Mouse (Mus musculus) lung, postnatal 0 days (tissue): ENCODE measurements around the gene Mlana.

Experiments
- CTCF ChIP-seq: IDR thresholded peaks from 2 replicates; pipeline ENCODE4 v1.5.1; 2016; ENCODE audit warnings: antibody characterized with exemption, mild to moderate bottlenecking
- EP300 ChIP-seq: IDR thresholded peaks from 2 replicates; pipeline ENCODE4 v1.6.1; 2016; ENCODE audit warnings: antibody characterized with exemption, mild to moderate bottlenecking, control low read depth

- TF ChIP-seq CTCF (no peak), EP300 (no peak)
These were observed 38.8 kb upstream of the Mlana start for GRCm38 (mm10) chr19:29658836-29659235.
